Comparison of ENCODE assay signal across 9 mouse cellular contexts in the genomic region with DNA sequence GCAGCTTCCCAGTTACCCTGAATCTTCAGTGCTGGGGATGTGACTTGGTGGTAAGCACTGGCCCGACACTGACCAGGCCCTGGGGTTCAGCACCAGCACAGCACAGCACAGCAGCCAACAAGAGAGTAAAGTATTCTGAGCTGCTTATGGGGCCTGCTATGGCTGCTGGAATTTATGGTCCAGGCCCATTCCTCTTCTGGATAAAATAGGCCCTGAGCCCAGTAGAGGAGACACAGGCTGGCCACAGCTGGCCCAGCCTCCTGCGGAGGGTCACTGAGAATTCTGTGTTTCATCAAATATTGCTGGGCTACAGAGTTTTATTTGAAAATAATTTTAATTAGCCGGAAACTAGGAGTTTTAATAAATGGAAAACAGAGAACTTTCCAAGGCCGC. TPM values are rescaled to one million over a fixed set of nuclear protein-coding genes. Genes with fewer than 3 reads are reported as not detected.
DNase-seq lines count a peak whose midpoint lies in the region; ATAC-seq and TF ChIP-seq lines count a peak whose summit lies in the region.
"Had no signal": no experiment of that assay in that cellular context is flagged by ENCODE, and none has a peak within 500 bp of the region (broad histone marks: within the 10 kb centered on the region; RNA-seq: fewer than 3 reads in every experiment).

No protein-coding gene starts in this region.

- DNase-seq in intestine, embryonic 14.5 days (ENCODE audit: low spot score), result peak; percentile 55
- peak; percentile 16 for DNase-seq in urinary bladder, adult 2 months (ENCODE audit: low spot score)
- DNase-seq in urinary bladder, postnatal 10 days (ENCODE audit: low spot score), result no peak
- peak; percentile 33 for DNase-seq in limb, embryonic 10.5 days (ENCODE audit: low spot score)
- peak; percentile 51 to 53 for DNase-seq in urinary bladder, postnatal 4 days (ENCODE audit: low spot score in 2 of 2)
- no peak for DNase-seq in cerebellum, adult 9-11 months
- no peak for DNase-seq in neural tube, embryonic 10.5 days (ENCODE audit: extremely low spot score, low spot score)
- DNase-seq: left cerebral cortex, postnatal 4 days had no signal

- no peak for TF ChIP-seq CTCF in intestine, postnatal 0 days (IDR thresholded peaks at IDR 0.05; ENCODE audit: low read depth)

- no peak overlapping the region for H3K4me3 ChIP-seq in intestine, embryonic 14.5 days (ENCODE audit: low read depth, low read length)
- no peak overlapping the region for H3K4me3 ChIP-seq in intestine, postnatal 0 days (ENCODE audit: low read depth, low read length)
- no peak overlapping the region for H3K4me3 ChIP-seq in limb, embryonic 10.5 days

- peaks cover 41% of the 10 kb centered on the region for H3K4me1 ChIP-seq in intestine, embryonic 14.5 days (replicated peaks; ENCODE audit: control insufficient read depth, insufficient read depth, low read length)
- H3K4me1 ChIP-seq in intestine, postnatal 0 days (replicated peaks; ENCODE audit: control insufficient read depth, insufficient read depth, low read length), result peaks cover 22% of the 10 kb centered on the region
- H3K4me1 ChIP-seq in limb, embryonic 10.5 days, result peaks cover 51% of the 10 kb centered on the region

- H3K9me3 ChIP-seq in intestine, embryonic 14.5 days (ENCODE audit: control insufficient read depth, low read length), result 0 out of 2 replicates have a peak, but pooled peaks cover 4% of the 10 kb centered on the region
- no peaks in the 10 kb centered on the region for H3K9me3 ChIP-seq in intestine, postnatal 0 days (ENCODE audit: control insufficient read depth)
- H3K9me3 ChIP-seq in limb, embryonic 10.5 days (replicated peaks), result no peaks in the 10 kb centered on the region

- H3K27me3 ChIP-seq in intestine, embryonic 14.5 days (replicated peaks; ENCODE audit: control insufficient read depth, insufficient read depth, low read length), result no peaks in the 10 kb centered on the region
- H3K27me3 ChIP-seq in intestine, postnatal 0 days (replicated peaks; ENCODE audit: control insufficient read depth, insufficient read depth, low read length), result no peaks in the 10 kb centered on the region
- no peaks in the 10 kb centered on the region for H3K27me3 ChIP-seq in limb, embryonic 10.5 days (ENCODE audit: low read depth, poor library complexity, severe bottlenecking)

- H3K4me2 ChIP-seq in intestine, embryonic 14.5 days (ENCODE audit: low read length), result no peak overlapping the region
- H3K4me2 ChIP-seq in intestine, postnatal 0 days (replicated peaks; ENCODE audit: low read depth), result no peak overlapping the region

- no peak overlapping the region for H3K9ac ChIP-seq in intestine, embryonic 14.5 days (ENCODE audit: low read length)
- H3K9ac ChIP-seq in intestine, postnatal 0 days (ENCODE audit: low read depth, low read length), result no peak overlapping the region

- peak overlapping the region; percentile 85 for H3K27ac ChIP-seq in intestine, embryonic 14.5 days (ENCODE audit: low read depth)
- H3K27ac ChIP-seq in intestine, postnatal 0 days (ENCODE audit: low read depth, low read length), result no peak overlapping the region
- peak overlapping the region; percentile 87 for H3K27ac ChIP-seq in limb, embryonic 10.5 days

- H3K36me3 ChIP-seq in intestine, embryonic 14.5 days (ENCODE audit: control insufficient read depth, insufficient read depth, low read length), result peaks cover 2% of the 10 kb centered on the region; the same call in 1 of the 2 replicates
- H3K36me3 ChIP-seq in intestine, postnatal 0 days (ENCODE audit: control insufficient read depth, insufficient read depth), result peaks cover 3% of the 10 kb centered on the region; the same call in 1 of the 2 replicates
- H3K36me3 ChIP-seq in limb, embryonic 10.5 days, result peaks cover 10% of the 10 kb centered on the region

- 51% methylated on average over 4 of the region's 4 CpGs for WGBS in intestine, embryonic 14.5 days
- WGBS in intestine, postnatal 0 days, result 61% methylated on average over 4 of the region's 4 CpGs
- 78% methylated on average over 4 of the region's 4 CpGs for WGBS in limb, embryonic 10.5 days

- ATAC-seq in intestine, embryonic 14.5 days (replicated peaks; ENCODE audit: low FRiP score, low TSS enrichment, low read depth), result no peak
- ATAC-seq in intestine, postnatal 0 days, result no peak

RNA-seq across cellular contexts. Expression of gene Zfp36l2, which starts 7.8 kb away (rescaled TPM):
- polyA plus RNA-seq in intestine, embryonic 14.5 days (2014; fragmentation: Nextera tagmentation; extraction: Ambion mirVana), result 35.1 and 36.5 TPM in 2 replicates
- polyA plus RNA-seq in intestine, postnatal 0 days (2015; fragmentation: Nextera tagmentation; extraction: Ambion mirVana), result 29.6 and 32.0 TPM in 2 replicates
- 67.9 and 84.3 TPM in 2 replicates for polyA plus RNA-seq in urinary bladder, adult 2 months (2012; rRNA removed)
- 13.4 and 14.2 TPM in 2 replicates for polyA plus RNA-seq in limb, embryonic 10.5 days (2016; fragmentation: Nextera tagmentation; extraction: Ambion mirVana)

Comparison
In these comparisons a context has a peak if more than half of its experiments do, and no peak if none do; other contexts are left out.
1. DNase-seq: peak in intestine, embryonic 14.5 days (single experiment), urinary bladder, adult 2 months (single experiment), limb, embryonic 10.5 days (single experiment) and urinary bladder, postnatal 4 days (2 of 2); none in urinary bladder, postnatal 10 days (single experiment), cerebellum, adult 9-11 months (single experiment) and neural tube, embryonic 10.5 days (single experiment).